Mouse (Mus musculus) MEL (cell line): Measurements from ENCODE around the gene 1700013F07Rik. TPM values are rescaled to one million over a fixed set of nuclear protein-coding genes. Genes with fewer than 3 reads are reported as not detected.
A peak's percentile ranks its signal among the peaks of the same experiment; 100 is the strongest.

Experiments
- DNase-seq: peaks from one replicate; pipeline ENCODE4 v3.0.0; 2011; ENCODE audit warnings: low read depth, low spot score
- H3K27ac ChIP-seq: 2 replicates; pipeline ENCODE4 v1.5.1; 2012; ENCODE audit warnings: low read depth, mild to moderate bottlenecking, control low read depth, low read length, moderate library complexity; ENCODE audit not compliant: control insufficient read depth
- H3K27me3 ChIP-seq, 2 experiments: fragments of 150-350 bp in 1 of 2; sonication (generic) in 1 of 2; 2 replicates each; pipeline ENCODE4 v1.6.1; 2012; ENCODE audit warnings: low read length in 2 of 2, mild to moderate bottlenecking in 2 of 2, improper control_type of control experiment in 1 of 2, moderate library complexity in 1 of 2; ENCODE audit not compliant: insufficient read depth in 2 of 2, control insufficient read depth in 1 of 2
- H3K36me3 ChIP-seq, 2 experiments: 2 replicates each; pipeline ENCODE4 v1.6.1; 2012 to 2014; ENCODE audit warnings: low read length in 2 of 2, improper control_type of control experiment in 1 of 2, inconsistent platforms in 1 of 2, mild to moderate bottlenecking in 1 of 2; ENCODE audit not compliant: insufficient read depth in 2 of 2, control insufficient read depth in 1 of 2
- H3K4me1 ChIP-seq, 2 experiments: fragments of 150-350 bp in 1 of 2; sonication (generic) in 1 of 2; 2 replicates each; pipeline ENCODE4 v1.6.1; 2012; ENCODE audit warnings: low read length in 2 of 2, improper control_type of control experiment in 1 of 2, mild to moderate bottlenecking in 1 of 2; ENCODE audit not compliant: insufficient read depth in 2 of 2, control insufficient read depth in 1 of 2
- H3K4me3 ChIP-seq, 2 experiments: fragments of 150-350 bp in 1 of 2; sonication (generic) in 1 of 2; 2 replicates each; pipeline ENCODE4 v1.5.1; 2012; ENCODE audit warnings: low read depth in 2 of 2, low read length in 2 of 2, mild to moderate bottlenecking in 2 of 2, moderate library complexity in 2 of 2, control low read depth in 1 of 2, improper control_type of control experiment in 1 of 2; ENCODE audit not compliant: control insufficient read depth in 1 of 2, insufficient read depth in 1 of 2
- H3K79me2 ChIP-seq: 2 replicates; pipeline ENCODE4 v1.6.1; 2012; ENCODE audit warnings: mild to moderate bottlenecking, low read length, moderate library complexity; ENCODE audit not compliant: control insufficient read depth, poor library complexity, insufficient read depth
- H3K9ac ChIP-seq: 2 replicates; pipeline ENCODE4 v1.6.1; 2012; ENCODE audit warnings: low read depth, mild to moderate bottlenecking, control low read depth, low read length, moderate library complexity; ENCODE audit not compliant: control insufficient read depth, poor library complexity, severe bottlenecking
- H3K9me3 ChIP-seq: fragments of 150-350 bp; sonication (generic); replicated peaks from 2 replicates; pipeline ENCODE4 v1.6.1; 2012; ENCODE audit warnings: mild to moderate bottlenecking, low read length, improper control_type of control experiment, moderate library complexity; ENCODE audit not compliant: insufficient read depth
- BHLHE40 ChIP-seq: IDR thresholded peaks from 2 replicates; pipeline ENCODE4 v1.6.1; 2012; ENCODE audit warnings: low read depth, mild to moderate bottlenecking, inconsistent platforms, low read length, improper control_type of control experiment, borderline replicate concordance
- CHD1 ChIP-seq: IDR thresholded peaks from 2 replicates; pipeline ENCODE4 v1.6.1; 2012; ENCODE audit warnings: low read depth, mild to moderate bottlenecking, inconsistent platforms, low read length, improper control_type of control experiment
- CHD2 ChIP-seq: IDR thresholded peaks from 2 replicates; pipeline ENCODE4 v1.6.1; 2011; ENCODE audit warnings: low read length, improper control_type of control experiment
- CTCF ChIP-seq, 3 experiments: IDR thresholded peaks in 2 of 3; conservative IDR thresholded peaks in 1 of 3; 2 replicates each; pipeline ENCODE4 v1.5.1; 2011 to 2012; ENCODE audit warnings: low read length in 3 of 3, low read depth in 2 of 3, mild to moderate bottlenecking in 2 of 3, improper control_type of control experiment in 1 of 3, inconsistent platforms in 1 of 3, mixed read lengths in 1 of 3, moderate library complexity in 1 of 3; ENCODE audit not compliant: control insufficient read depth in 1 of 3, insufficient read depth in 1 of 3, poor library complexity in 1 of 3, severe bottlenecking in 1 of 3
- ELF1 ChIP-seq: IDR thresholded peaks from 2 replicates; pipeline ENCODE4 v1.6.1; 2014; ENCODE audit warnings: low read depth, mild to moderate bottlenecking, inconsistent platforms, low read length, improper control_type of control experiment, moderate library complexity
- EP300 ChIP-seq, 2 experiments: IDR thresholded peaks; 2 replicates each; pipeline ENCODE4 v1.6.1; 2011; ENCODE audit warnings: improper control_type of control experiment in 2 of 2, low read length in 2 of 2, low read depth in 1 of 2, mild to moderate bottlenecking in 1 of 2
- ETS1 ChIP-seq: IDR thresholded peaks from 2 replicates; pipeline ENCODE4 v1.6.1; 2012; ENCODE audit warnings: low read depth, mild to moderate bottlenecking, inconsistent platforms, low read length, improper control_type of control experiment, moderate library complexity
- GABPA ChIP-seq: IDR thresholded peaks from 2 replicates; pipeline ENCODE4 v1.6.1; 2012; ENCODE audit warnings: low read depth, mild to moderate bottlenecking, inconsistent platforms, low read length, improper control_type of control experiment, moderate library complexity
- GATA1 ChIP-seq: IDR thresholded peaks from 2 replicates; pipeline ENCODE4 v1.6.1; 2011; ENCODE audit warnings: low read depth, low read length, improper control_type of control experiment
- HCFC1 ChIP-seq: IDR thresholded peaks from 2 replicates; pipeline ENCODE4 v1.6.1; 2012; ENCODE audit warnings: low read depth, mild to moderate bottlenecking, inconsistent platforms, low read length, improper control_type of control experiment, moderate library complexity
- JUND ChIP-seq: IDR thresholded peaks from 2 replicates; pipeline ENCODE4 v1.6.1; 2011; ENCODE audit warnings: low read depth, mild to moderate bottlenecking, improper control_type of control experiment, low read length
- MAFK ChIP-seq: IDR thresholded peaks from 2 replicates; pipeline ENCODE4 v1.6.1; 2011; ENCODE audit warnings: low read depth, mild to moderate bottlenecking, low read length, improper control_type of control experiment, borderline replicate concordance
- MAZ ChIP-seq: IDR thresholded peaks from 2 replicates; pipeline ENCODE4 v1.6.1; 2012; ENCODE audit warnings: low read depth, mild to moderate bottlenecking, inconsistent platforms, low read length, improper control_type of control experiment
- MEF2A ChIP-seq: IDR thresholded peaks from 2 replicates; pipeline ENCODE4 v1.6.1; 2014; ENCODE audit warnings: low read depth, mild to moderate bottlenecking, inconsistent platforms, low read length, improper control_type of control experiment; ENCODE audit not compliant: poor library complexity, insufficient replicate concordance, severe bottlenecking; ENCODE audit errors: extremely low read depth
- MXI1 ChIP-seq: IDR thresholded peaks from 2 replicates; pipeline ENCODE4 v1.6.1; 2011; ENCODE audit warnings: mild to moderate bottlenecking, low read depth, low read length, improper control_type of control experiment
- MYB ChIP-seq: IDR thresholded peaks from 2 replicates; pipeline ENCODE4 v1.6.1; 2011; ENCODE audit warnings: mild to moderate bottlenecking, low read depth, low read length, improper control_type of control experiment
- MYC ChIP-seq: IDR thresholded peaks from 2 replicates; pipeline ENCODE4 v1.6.1; 2011; ENCODE audit warnings: low read depth, mild to moderate bottlenecking, low read length, improper control_type of control experiment, moderate library complexity
- NELFE ChIP-seq: IDR thresholded peaks from 2 replicates; pipeline ENCODE4 v1.6.1; 2011; ENCODE audit warnings: low read depth, low read length, improper control_type of control experiment
- NRF1 ChIP-seq: IDR thresholded peaks from 2 replicates; pipeline ENCODE4 v1.6.1; 2014; ENCODE audit warnings: low read depth, mild to moderate bottlenecking, inconsistent platforms, low read length, improper control_type of control experiment, moderate library complexity; ENCODE audit not compliant: poor library complexity, insufficient read depth, severe bottlenecking
- POLR2A ChIP-seq, 2 experiments: IDR thresholded peaks; 2 replicates each; pipeline ENCODE4 v1.6.1; 2011 to 2012; ENCODE audit warnings: low read length in 2 of 2, mild to moderate bottlenecking in 2 of 2, control low read depth in 1 of 2, improper control_type of control experiment in 1 of 2, low read depth in 1 of 2, moderate library complexity in 1 of 2; ENCODE audit not compliant: control insufficient read depth in 1 of 2, insufficient read depth in 1 of 2, poor library complexity in 1 of 2
- POLR2AphosphoS2 ChIP-seq: IDR thresholded peaks from 2 replicates; pipeline ENCODE4 v1.6.1; 2011; ENCODE audit warnings: low read length, improper control_type of control experiment
- POLR2AphosphoS5 ChIP-seq: IDR thresholded peaks from 2 replicates; pipeline ENCODE4 v1.6.1; 2012; ENCODE audit warnings: low read depth, borderline replicate concordance, mild to moderate bottlenecking, inconsistent platforms, low read length, moderate library complexity, mixed read lengths
- RCOR1 ChIP-seq: IDR thresholded peaks from 2 replicates; pipeline ENCODE4 v1.6.1; 2012; ENCODE audit warnings: low read depth, mild to moderate bottlenecking, inconsistent platforms, low read length, improper control_type of control experiment
- SIN3A ChIP-seq: IDR thresholded peaks from 2 replicates; pipeline ENCODE4 v1.6.1; 2012; ENCODE audit warnings: low read length, improper control_type of control experiment, inconsistent platforms
- SMC3 ChIP-seq: IDR thresholded peaks from 2 replicates; pipeline ENCODE4 v1.6.1; 2011; ENCODE audit warnings: low read depth, low read length, improper control_type of control experiment
- TAL1 ChIP-seq: IDR thresholded peaks from 2 replicates; pipeline ENCODE4 v1.6.1; 2012; ENCODE audit warnings: mild to moderate bottlenecking, inconsistent platforms, low read length, moderate library complexity, mixed read lengths
- TBP ChIP-seq: IDR thresholded peaks from 2 replicates; pipeline ENCODE4 v1.8.0; 2011; ENCODE audit warnings: low read depth, low read length, improper control_type of control experiment
- UBTF ChIP-seq: IDR thresholded peaks from 2 replicates; pipeline ENCODE4 v1.6.1; 2012; ENCODE audit warnings: low read depth, mild to moderate bottlenecking, inconsistent platforms, low read length, improper control_type of control experiment, moderate library complexity, borderline replicate concordance; ENCODE audit not compliant: insufficient read depth
- USF1 ChIP-seq: IDR thresholded peaks from 2 replicates; pipeline ENCODE4 v1.6.1; 2014; ENCODE audit warnings: low read depth, mild to moderate bottlenecking, inconsistent platforms, low read length, improper control_type of control experiment, moderate library complexity
- USF2 ChIP-seq, 2 experiments: IDR thresholded peaks; 2 replicates each; pipeline ENCODE4 v1.6.1; 2011 to 2012; ENCODE audit warnings: improper control_type of control experiment in 2 of 2, low read length in 2 of 2, borderline replicate concordance in 1 of 2, inconsistent platforms in 1 of 2, low read depth in 1 of 2, mild to moderate bottlenecking in 1 of 2; ENCODE audit not compliant: insufficient read depth in 1 of 2
- ZC3H11A ChIP-seq: IDR thresholded peaks from 2 replicates; pipeline ENCODE4 v1.6.1; 2012; ENCODE audit warnings: low read depth, mild to moderate bottlenecking, inconsistent platforms, low read length, improper control_type of control experiment
- ZKSCAN1 ChIP-seq: IDR thresholded peaks from 2 replicates; pipeline ENCODE4 v1.6.1; 2012; ENCODE audit warnings: low read depth, mild to moderate bottlenecking, inconsistent platforms, low read length, improper control_type of control experiment, moderate library complexity
- ZMIZ1 ChIP-seq: IDR thresholded peaks from 2 replicates; pipeline ENCODE4 v1.6.1; 2012; ENCODE audit warnings: low read depth, mild to moderate bottlenecking, inconsistent platforms, low read length, improper control_type of control experiment, moderate library complexity
- ZNF384 ChIP-seq: IDR thresholded peaks from 2 replicates; pipeline ENCODE4 v1.6.1; 2012; ENCODE audit warnings: low read depth, mild to moderate bottlenecking, inconsistent platforms, low read length, improper control_type of control experiment
- polyA plus RNA-seq, 2 experiments: library from polyadenylated mRNA; stranded (reverse) in 1 of 2; unstranded in 1 of 2; fragments of >175 nt in 1 of 2; fragments of >200 nt in 1 of 2; gene quantifications; 2 replicates each; pipeline versions ENCODE4 v1.2.1 to v1.2.4; 2012; ENCODE audit warnings: low replicate concordance in 2 of 2, low read depth in 1 of 2; ENCODE audit not compliant: insufficient read length in 2 of 2, insufficient read depth in 1 of 2, missing spikeins in 1 of 2
- total RNA-seq: library from RNA; depleted of rRNA; stranded (reverse); fragments of 300-350 nt; gene quantifications from 2 replicates; pipeline ENCODE4 v1.2.3, GENCODE M21; 2012

1700013F07Rik gene
- total and polyA plus RNA-seq, 3 experiments = 0.17 TPM; not detected in 2

- Histone ChIP-seq H3K4me1 (peaks cover 2 to 7% of the 10 kb centered on the region in 2 experiments), H3K4me3 (peak within 1 kb of the TSS; percentile 67 to 71), H3K9me3 (no peaks in the 10 kb centered on the region), H3K36me3 (peaks cover 0 to 8% of the 10 kb centered on the region in 2 experiments; a peak in 2 of 4 replicates), H3K9ac (peak within 1 kb of the TSS; percentile 81), H3K27ac (peak within 1 kb of the TSS; percentile 73), H3K79me2 (peaks cover 1% of the 10 kb centered on the region), H3K27me3 (peaks cover 3 to 4% of the 10 kb centered on the region in 2 experiments; a peak in 3 of 4 replicates)
- peak; percentile 98 for DNase-seq
- TF ChIP-seq USF2 (IDR thresholded peaks at IDR 0.05; ENCODE audit: borderline replicate concordance in 1 of 2, insufficient read depth in 1 of 2, low read depth in 1 of 2, low read length in 2 of 2) (no peak), JUND (0 out of 2 replicates have a peak, but pooled peaks have one; percentile 38), EP300 (IDR thresholded peaks at IDR 0.05; ENCODE audit: low read depth in 1 of 2, low read length in 2 of 2) (peak in 1 of 2 experiments; percentile 44; a peak in 3 of 4 replicates), CHD2 (no peak), SIN3A (peak; percentile 77), MAFK (0 out of 2 replicates have a peak, but pooled peaks have one; percentile 13), ZNF384 (no peak), MEF2A (no peak), RCOR1 (peak; percentile 86), MXI1 (peak; percentile 87), ETS1 (peak; percentile 65), ZMIZ1 (peak; percentile 99), HCFC1 (peak; percentile 83), POLR2AphosphoS5 (peak; percentile 92; the same call in 1 of the 2 replicates), CHD1 (no peak), ZKSCAN1 (no peak), NELFE (peak; percentile 100), POLR2AphosphoS2 (peak; percentile 99), GABPA (no peak), ELF1 (peak; percentile 43), MYC (peak; percentile 30; the same call in 1 of the 2 replicates), NRF1 (peak; percentile 81), POLR2A (IDR thresholded peaks at IDR 0.05; ENCODE audit: control insufficient read depth in 1 of 2, insufficient read depth in 1 of 2, low read depth in 1 of 2, low read length in 2 of 2, poor library complexity in 1 of 2) (peak; percentile 100), ZC3H11A (no peak), CTCF (IDR thresholded peaks at IDR 0.05 in 2 of 3, conservative IDR thresholded peaks at IDR 0.05 in 1 of 3; ENCODE audit: control insufficient read depth in 1 of 3, insufficient read depth in 1 of 3, low read depth in 2 of 3, low read length in 3 of 3, poor library complexity in 1 of 3, severe bottlenecking in 1 of 3) (no peak), MYB (no peak), BHLHE40 (0 out of 2 replicates have a peak, but pooled peaks have one; percentile 17), TBP (peak; percentile 98), TAL1 (no peak), GATA1 (peak; percentile 28; the same call in 1 of the 2 replicates), USF1 (no peak), UBTF (no peak), MAZ (peak; percentile 48; the same call in 1 of the 2 replicates), SMC3 (no peak)
Measured at GRCm38 (mm10) chr3:108571443-108572294, 37.7 kb downstream of the 1700013F07Rik start, which contains the start of gene Taf13. Gene Taf13, plus strand, starts transcription at chr3:108571698.
